Mouse (Mus musculus): ENCODE measurements at regions not wholly inside any gene's neighbourhood (a gene's known extent, or its start where the extent isn't known, plus 50 kb on each side); places are given as distances from the start of the nearest gene placed in this dataset.

GRCm38 (mm10) chr12:68718946-68719345 is 440.0 kb downstream of the Rps29 start:
- DNase-seq (ENCODE audit: low spot score): no peak
- intact Hi-C loops (cut with DNase I): no loop called here

GRCm38 (mm10) chr12:68694275-68695267 is 464.4 kb downstream of the Rps29 start:
- intact Hi-C loops (cut with DNase I): no loop called here
- DNase-seq (ENCODE audit: low spot score): no peak

- intact Hi-C loops (cut with DNase I): no loop called here
- DNase-seq (ENCODE audit: low spot score): no peak
Measured at GRCm38 (mm10) chr12:68688262-68688661, 470.7 kb downstream of the Rps29 start.

GRCm38 (mm10) chr12:68683897-68684296 is 475.1 kb downstream of the Rps29 start:
- intact Hi-C loops (cut with DNase I): no loop called here
- DNase-seq (ENCODE audit: low spot score): no peak

- intact Hi-C loops (cut with DNase I): no loop called here
- no peak for DNase-seq (ENCODE audit: low spot score)
Measured at GRCm38 (mm10) chr12:68683176-68683575, 475.8 kb downstream of the Rps29 start.

GRCm38 (mm10) chr12:68680668-68681067 is 478.3 kb downstream of the Rps29 start:
- intact Hi-C loops (cut with DNase I): no loop called here
- DNase-seq (ENCODE audit: low spot score): no peak

- intact Hi-C loops (cut with DNase I): no loop called here
- no peak for DNase-seq (ENCODE audit: low spot score)
Measured at GRCm38 (mm10) chr12:68676096-68676775, 482.8 kb downstream of the Rps29 start.

- no peak for DNase-seq (ENCODE audit: low spot score)
- intact Hi-C loops (cut with DNase I): no loop called here
Measured at GRCm38 (mm10) chr12:68672011-68672410, 487.0 kb downstream of the Rps29 start.

- intact Hi-C loops (cut with DNase I): no loop called here
- DNase-seq (ENCODE audit: low spot score): no peak
Measured at GRCm38 (mm10) chr12:68645901-68646585, 512.9 kb downstream of the Rps29 start.

GRCm38 (mm10) chr12:68643671-68644070 is 515.3 kb downstream of the Rps29 start:
- intact Hi-C loops (cut with DNase I): no loop called here
- no peak for DNase-seq (ENCODE audit: low spot score)

GRCm38 (mm10) chr12:68632441-68632840 is 526.5 kb downstream of the Rps29 start:
- intact Hi-C loops (cut with DNase I): no loop called here
- no peak for DNase-seq (ENCODE audit: low spot score)

- no peak for DNase-seq (ENCODE audit: low spot score)
- intact Hi-C loops (cut with DNase I): no loop called here
Measured at GRCm38 (mm10) chr12:68618337-68618736, 540.6 kb downstream of the Rps29 start.

GRCm38 (mm10) chr12:68605417-68606000 is 553.5 kb downstream of the Rps29 start:
- intact Hi-C loops (cut with DNase I): no loop called here
- no peak for DNase-seq (ENCODE audit: low spot score)

GRCm38 (mm10) chr12:68604524-68605299 is 554.3 kb downstream of the Rps29 start:
- intact Hi-C loops (cut with DNase I): no loop called here
- DNase-seq (ENCODE audit: low spot score): no peak

- intact Hi-C loops (cut with DNase I): no loop called here
- no peak for DNase-seq (ENCODE audit: low spot score)
Measured at GRCm38 (mm10) chr12:68602682-68603081, 556.3 kb downstream of the Rps29 start.

- DNase-seq (ENCODE audit: low spot score): no peak
- intact Hi-C loops (cut with DNase I): no loop called here
Measured at GRCm38 (mm10) chr12:68601366-68601765, 557.6 kb downstream of the Rps29 start.

GRCm38 (mm10) chr12:68599681-68600596 is 559.0 kb downstream of the Rps29 start:
- intact Hi-C loops (cut with DNase I): no loop called here
- DNase-seq (ENCODE audit: low spot score): no peak

GRCm38 (mm10) chr12:68599016-68599616 is 559.9 kb downstream of the Rps29 start:
- no peak for DNase-seq (ENCODE audit: low spot score)
- intact Hi-C loops (cut with DNase I): no loop called here

Data from heart, postnatal 25 days (tissue).